Mouse (Mus musculus) adrenal gland, postnatal 10 days (tissue): ENCODE data around the gene Adcyap1r1. TPM values are rescaled to one million over a fixed set of nuclear protein-coding genes. Genes with fewer than 3 reads are reported as not detected.

ENCODE experiments used
- DNase-seq: peaks from one replicate; pipeline ENCODE4 v3.0.0; 2021; ENCODE audit warnings: mixed read lengths
- long read RNA-seq, 2 experiments: library from polyadenylated mRNA; stranded (forward); transcript quantifications; one replicate each; pipeline ENCODE4 v2.0.0; 2021
- total RNA-seq, 2 experiments: library from RNA; stranded (reverse); gene quantifications; 2 replicates each; pipeline ENCODE4 v1.2.3; 2021

The Adcyap1r1 gene
- total RNA-seq: 10 to 100 TPM; 28.8 to 37.0 TPM
- long read RNA-seq, experiment 1, partial matches to known transcripts: 1 of 12 reads
- long read RNA-seq, experiment 1, other reads (novel, unspliced or antisense): 11 of 12 reads
- long read RNA-seq, experiment 2, full-length matches to known transcripts: 2 of 8 reads
- long read RNA-seq, experiment 2, partial matches to known transcripts: 1 of 8 reads
- long read RNA-seq, experiment 2, other reads (novel, unspliced or antisense): 5 of 8 reads

DNA sequence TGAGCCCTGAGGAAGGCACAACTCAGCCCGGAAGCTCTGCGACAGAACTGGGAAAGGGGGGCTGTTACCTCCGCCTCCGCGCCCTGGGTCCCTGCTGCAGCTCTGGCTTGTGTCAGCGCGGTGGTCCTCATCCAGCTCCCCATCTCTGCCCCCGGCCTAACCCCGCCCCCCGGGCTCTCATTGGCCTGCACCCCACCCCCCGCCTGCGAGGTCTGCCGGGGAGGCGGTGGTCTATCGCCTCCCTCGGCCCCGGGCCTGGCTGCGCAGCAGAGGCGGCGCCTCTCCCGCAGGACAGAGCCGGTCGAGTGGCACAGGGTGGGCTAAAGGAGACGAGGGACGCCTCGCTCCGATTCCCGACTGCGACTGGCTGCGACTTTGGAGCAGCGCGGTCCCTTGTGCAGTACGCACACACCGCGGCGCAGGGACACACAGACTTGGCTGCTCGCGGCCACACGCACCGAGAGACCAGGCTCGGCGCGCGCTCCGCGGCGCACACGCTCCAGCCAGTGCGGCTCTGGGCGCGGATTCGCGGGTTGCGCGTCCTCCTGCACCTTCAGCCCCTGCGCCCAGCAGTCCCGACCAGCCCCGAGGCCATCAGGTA, at the start of gene Adcyap1r1:
Adcyap1r1 (plus strand) TSS at position 208 of the 601 bp plus-strand sequence.
- peak; percentile 59 for DNase-seq

DNA sequence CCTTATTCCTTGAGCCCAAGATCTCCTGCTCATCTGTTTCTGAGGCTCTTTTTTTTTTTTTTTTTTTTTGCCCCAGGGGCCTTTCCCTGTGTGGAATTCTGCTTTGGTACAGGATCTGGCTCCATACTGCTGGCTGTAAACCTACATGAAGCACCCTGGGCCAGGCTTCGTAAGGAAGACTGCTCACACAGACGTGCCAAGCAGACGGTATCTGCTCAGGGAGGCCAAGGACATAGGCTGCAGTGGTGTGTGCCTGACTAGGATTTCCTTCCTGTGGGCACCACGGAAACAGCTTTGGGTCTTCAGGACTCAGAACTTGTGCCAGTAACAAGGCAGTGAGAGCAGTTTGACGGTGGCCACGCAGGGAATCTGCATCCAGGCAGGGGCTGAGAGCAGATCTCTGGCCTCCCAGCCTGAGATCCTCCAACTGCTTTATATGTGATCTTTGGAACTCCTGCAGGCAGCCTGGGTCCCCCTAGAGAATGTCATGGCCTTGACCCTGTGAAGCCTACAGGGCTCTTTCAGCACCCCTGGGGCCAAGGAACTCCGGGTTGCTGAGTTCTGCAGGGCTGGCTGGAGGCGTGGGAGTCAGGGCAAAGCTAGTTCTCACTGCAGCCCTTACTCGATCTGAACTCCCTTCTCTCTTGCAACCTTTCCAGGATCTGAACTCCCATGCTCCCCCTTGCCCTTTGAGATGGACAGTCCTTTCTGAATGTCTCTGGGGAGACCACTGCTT, 49.6 kb upstream of the Adcyap1r1 start:
- no peak for DNase-seq

- no peak for DNase-seq
These were observed 48.1 kb upstream of the Adcyap1r1 start for GRCm38 (mm10) chr6:55403411-55404309.

DNA sequence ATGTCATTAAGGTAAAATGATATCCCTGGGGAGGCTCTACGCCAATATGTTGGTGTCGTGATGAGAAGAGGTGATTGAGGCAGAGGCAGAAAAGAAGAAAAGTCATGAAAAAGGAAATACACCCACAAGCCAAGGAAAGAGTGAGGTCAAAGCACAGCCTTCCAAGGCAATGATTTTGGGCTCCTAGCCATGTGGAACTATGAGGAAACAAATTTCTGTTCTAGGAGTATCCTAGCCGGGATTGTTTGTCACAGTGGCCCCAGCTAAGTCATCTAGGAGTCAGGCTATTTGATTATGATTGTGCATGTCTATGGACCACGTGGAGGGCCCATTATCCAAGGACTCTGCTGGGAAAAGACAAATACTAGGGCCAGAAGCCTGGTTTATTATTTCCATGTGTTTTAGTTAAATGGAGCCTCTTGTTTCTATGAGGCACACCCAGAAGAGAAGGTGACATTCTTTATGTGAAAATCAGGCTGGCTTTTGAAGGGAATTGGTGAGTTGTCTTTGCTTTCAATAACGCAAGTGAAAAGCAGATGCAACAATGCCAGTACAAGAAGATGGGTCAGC, 47.3 kb upstream of the Adcyap1r1 start:
- no peak for DNase-seq

GRCm38 (mm10) chr6:55407345-55407744, 44.4 kb upstream of the Adcyap1r1 start:
- DNase-seq: no peak

DNA sequence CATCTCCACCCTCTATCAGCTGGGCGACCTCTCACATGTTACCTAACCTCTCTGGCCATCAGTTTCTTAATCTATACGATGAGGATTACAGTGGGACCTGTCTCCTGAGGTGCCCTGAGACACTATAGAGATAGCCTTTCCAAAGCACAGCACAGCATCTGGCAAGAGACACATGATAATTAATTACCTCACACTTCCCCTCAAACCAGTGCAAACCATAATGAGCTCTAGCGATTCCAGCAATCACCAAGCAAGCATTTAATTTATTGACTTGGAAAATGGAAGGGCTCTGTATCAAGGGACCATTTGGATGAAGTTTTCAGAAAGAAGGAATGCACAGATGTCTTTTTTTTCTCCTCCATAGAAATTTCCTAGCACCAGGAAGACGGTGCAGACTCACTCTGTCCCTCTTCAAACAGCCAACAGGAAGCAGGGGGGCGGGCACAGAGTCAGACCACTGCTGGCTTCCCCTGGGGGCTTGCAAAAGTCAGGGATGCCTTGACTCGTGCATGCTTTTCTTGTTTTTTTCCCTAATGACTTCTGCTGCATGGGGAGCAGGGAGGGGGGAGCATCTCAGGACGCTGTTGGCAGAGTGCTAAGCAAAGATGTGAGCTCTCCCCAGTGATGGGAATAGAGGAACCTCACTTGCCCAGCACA, 41.5 kb upstream of the Adcyap1r1 start:
- DNase-seq: no peak

DNA sequence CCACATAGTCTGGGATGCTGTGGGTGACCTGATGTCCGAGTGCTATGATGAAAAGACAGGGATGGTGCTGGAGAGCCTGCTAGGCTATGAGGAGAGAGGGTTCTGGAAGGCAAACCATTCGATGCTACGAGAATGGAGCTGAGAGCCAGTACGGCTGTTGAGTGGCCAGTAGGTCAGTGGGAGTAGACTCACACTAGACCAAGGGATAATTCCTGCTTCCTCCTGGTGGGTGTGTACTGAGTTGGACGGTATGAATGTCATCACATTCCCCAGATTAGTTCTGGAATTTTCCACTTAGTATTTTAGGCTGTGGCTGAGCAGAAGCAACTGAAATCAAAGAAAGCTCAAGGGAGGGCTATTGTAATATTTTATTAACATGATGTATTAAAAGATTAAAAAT, 40.8 kb upstream of the Adcyap1r1 start:
- DNase-seq: no peak

DNA sequence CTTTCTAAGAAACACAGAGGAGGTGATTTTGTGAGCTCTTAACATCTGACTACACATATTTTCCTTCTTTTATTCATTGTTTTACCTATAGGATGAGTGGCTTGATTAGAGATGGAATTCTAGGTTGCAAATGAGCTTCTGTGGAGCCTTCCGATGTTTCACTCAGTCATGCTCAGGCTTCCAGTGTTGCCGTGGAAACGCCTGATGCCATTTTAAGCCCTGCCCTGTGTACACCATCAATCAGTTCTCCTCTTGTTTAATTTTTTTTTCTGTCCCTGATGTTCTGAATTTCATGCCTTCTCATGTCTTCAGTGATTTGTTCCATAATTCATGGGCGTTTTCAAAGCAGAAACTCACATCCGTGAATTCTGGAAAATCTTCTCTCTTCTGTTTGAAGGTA, 35.6 kb upstream of the Adcyap1r1 start:
- no peak for DNase-seq

DNA sequence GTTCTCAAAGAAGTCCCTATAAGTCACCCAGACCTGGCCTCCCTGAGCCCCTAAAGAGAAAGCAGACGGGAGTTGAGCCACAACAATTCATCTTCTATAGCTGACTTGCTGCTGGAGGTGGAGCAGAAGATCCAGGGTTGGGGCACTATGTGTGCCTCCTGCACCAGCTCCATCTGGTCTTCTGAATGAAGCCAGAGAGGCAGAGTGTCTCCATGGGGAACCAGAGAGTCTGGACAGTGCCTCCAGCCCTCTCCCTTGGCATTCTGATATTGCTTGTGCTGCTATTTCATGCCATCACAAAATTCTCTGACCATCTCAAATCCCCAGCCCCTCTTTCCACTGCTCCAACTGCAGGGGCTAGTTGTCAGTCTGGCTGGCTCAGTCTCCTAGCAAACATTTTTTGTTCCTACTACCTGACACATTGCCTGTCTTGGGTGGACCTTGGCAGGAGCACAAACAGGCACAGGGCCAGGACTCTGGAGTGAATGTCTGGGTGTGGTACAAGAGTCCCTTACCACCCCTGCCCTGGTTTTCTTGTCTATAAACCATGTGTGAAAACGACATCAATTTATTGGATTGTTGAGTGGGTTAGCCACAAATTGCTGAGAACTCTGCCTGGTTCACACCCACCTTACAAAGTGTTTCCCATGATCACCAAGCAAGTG, 32.9 kb upstream of the Adcyap1r1 start:
- DNase-seq: no peak

DNA sequence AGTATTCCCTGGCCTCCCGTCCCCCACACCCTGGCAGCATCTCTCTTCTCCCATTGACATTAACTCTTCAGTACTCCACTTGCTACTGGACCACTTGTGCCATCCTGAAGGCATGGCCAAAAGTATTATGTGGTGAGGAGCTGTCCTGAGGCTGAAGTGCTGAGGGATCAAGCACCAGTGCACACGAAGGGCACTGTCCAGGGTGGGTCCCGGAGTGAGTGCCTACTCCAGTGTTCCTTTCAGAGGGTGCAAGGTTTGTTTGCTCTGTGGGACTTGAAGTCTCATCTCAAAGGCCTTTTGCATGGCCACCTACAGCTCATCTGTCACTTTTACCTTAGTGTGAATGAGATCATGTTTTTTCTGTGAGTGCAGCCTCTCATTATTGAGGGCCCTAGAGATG, 31.4 kb upstream of the Adcyap1r1 start:
- no peak for DNase-seq

- DNase-seq: no peak
These were observed 30.9 kb upstream of the Adcyap1r1 start for GRCm38 (mm10) chr6:55420869-55421361.

DNA sequence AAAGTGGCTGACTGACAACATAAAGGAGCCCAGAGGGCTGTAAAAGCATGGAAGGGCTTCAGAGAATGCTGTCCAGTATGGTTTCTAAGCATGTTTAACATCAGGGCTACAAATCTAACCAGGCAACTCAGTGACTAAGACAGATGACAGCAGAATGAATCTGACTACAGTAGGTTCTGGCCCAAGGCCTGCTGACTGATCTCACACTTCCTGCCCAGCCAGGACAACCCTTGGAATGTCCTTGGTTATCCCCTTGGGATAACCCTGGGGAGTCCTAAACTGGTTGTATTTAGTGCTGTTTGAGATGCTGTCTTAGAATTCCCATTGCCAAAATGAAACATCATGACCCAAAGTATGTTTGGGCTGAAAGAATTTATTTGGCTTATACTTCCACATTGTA, 19.7 kb upstream of the Adcyap1r1 start:
- no peak for DNase-seq

DNA sequence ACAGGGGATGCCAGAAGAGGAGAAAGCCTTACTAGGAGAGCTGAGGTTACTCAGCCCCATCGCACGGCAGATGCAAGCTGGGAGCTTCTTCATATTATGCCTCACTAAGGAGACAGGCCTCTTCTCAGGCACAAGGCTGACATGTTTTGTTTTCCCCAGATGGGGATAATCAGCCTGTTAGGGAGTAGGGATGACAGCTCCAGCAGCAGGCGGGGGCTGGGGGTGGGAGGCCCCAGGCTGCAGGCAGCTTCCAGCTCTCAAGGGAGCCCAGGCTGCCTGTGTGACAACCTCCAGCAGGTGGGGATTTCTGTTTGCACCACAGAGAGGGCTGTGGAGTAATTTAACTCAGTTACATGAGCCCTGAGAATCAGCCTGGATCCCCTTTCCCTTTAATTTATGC, 17.4 kb upstream of the Adcyap1r1 start:
- no peak for DNase-seq

DNA sequence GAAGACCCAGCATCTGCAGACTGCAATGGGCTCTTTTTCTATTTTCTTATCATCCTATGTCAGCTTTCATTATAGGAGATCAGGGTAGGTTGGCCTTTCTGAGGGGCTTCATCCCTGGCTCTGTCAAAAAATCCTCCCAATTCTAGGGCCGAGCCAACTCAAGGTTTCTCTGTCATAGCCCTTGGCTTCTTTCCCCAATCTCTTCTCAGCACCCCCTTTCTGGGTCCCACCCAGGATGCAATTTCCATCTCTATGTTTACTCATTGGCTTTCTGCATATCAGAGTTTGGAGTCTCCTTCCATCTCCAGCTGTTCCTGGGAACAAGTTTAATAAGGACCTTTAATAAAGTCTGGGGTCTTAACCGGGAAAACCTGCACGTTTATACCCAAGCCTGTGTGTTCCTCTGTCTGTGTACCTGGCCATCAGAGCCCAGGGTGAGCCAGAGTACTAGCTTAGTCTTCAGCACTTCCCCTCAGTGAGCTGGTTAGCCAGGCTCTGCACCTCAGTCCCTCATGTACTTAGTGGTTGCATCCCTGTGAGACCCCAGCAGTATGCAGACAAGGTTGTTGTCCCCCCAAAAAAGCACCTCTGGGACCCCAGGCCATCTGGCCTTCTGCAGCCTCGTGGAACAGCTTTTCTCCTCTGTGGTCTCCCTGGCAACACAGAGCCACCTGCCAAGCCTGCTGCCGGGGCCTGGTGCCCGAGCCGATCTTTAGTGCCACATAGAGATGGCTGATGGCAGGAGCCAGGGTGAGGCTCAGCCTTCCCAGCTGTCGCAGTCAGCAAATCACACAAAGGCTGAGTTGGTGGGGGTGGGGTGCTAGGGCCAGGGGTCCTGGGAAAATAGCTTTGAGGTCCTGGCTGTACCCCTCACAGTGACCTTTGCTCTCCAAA, 16.3 kb upstream of the Adcyap1r1 start:
- DNase-seq: no peak

DNA sequence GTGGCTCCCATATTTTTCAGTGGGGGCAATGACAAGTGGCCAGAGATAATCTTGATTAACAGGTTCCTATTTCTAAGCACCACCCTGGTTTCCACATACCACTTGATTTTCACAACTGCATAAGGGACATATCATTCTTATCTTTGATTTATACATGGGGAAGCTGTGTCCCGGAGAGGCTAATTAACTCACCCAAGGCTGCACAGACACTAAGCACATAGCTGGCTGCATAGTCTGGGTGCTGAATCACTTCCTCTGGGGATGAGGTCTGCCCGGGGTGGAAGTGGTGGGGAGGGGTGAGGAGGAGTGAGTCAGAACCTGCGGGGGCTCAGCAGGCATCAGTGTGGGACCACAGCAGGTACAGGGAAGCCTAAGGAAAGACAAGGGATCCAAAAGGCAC, 13.9 kb upstream of the Adcyap1r1 start:
- DNase-seq: no peak

DNA sequence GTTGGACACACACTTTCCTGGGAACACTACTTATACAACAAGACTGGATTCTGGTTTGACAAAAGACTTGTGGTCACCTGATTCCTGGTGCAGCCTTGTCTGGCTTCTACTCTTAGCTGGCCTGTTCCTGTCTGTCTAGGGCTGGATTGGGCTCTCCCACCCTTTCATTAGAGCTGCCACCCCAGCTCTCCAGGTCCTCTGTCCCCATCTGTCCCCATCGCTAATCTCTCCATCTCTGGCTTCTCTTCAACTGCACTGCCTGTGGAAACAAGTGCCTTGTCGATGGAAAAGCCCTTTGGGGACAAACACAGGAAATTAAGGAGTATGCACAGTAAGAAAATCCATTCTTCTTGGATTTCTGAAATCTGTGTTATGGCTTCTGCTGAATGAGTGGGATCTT, 12.9 kb upstream of the Adcyap1r1 start:
- DNase-seq: no peak

GRCm38 (mm10) chr6:55443927-55444688, 7.7 kb upstream of the Adcyap1r1 start:
- DNase-seq: no peak

- DNase-seq: no peak
These were observed 7.1 kb upstream of the Adcyap1r1 start for GRCm38 (mm10) chr6:55444721-55445120.

GRCm38 (mm10) chr6:55448199-55448598, 3.6 kb upstream of the Adcyap1r1 start:
- no peak for DNase-seq
